Mouse (Mus musculus) T-helper 2 cell (primary cell): ENCODE data around the gene Ccnd3.

Experiments used
- in situ Hi-C: fragments of 300-600 bp; cut with MboI, MseI; formaldehyde crosslinking; loops from one replicate; pipeline ENCODE4 v1.15.1; 2025; ENCODE audit warnings: high pct_unique_total_duplicates

Gene Ccnd3

DNA sequence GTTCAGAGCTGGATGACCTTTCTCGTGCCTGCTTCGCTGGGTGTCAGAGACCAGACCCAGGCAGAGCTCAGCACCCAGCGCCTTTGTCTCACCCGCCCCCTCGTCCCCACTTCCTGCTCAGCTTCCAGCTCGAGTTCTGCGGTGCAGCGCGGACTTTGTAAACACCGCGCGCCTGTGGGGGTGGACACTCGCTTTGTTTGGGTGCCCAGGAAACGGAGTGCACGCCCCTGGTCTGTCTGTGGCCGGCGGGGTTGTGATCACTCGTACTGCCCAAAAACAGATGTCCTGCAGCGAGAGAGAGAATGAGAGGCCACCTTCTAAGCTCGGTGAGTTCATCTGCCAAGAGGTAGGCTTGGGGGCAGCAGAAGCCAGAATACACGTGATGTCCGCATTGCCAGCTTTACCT is at the start of gene Ccnd3:
Gene Ccnd3, plus strand, starts transcription at position 111 of the 406 bp plus-strand sequence.
- in situ Hi-C loops, result no loop called here

DNA sequence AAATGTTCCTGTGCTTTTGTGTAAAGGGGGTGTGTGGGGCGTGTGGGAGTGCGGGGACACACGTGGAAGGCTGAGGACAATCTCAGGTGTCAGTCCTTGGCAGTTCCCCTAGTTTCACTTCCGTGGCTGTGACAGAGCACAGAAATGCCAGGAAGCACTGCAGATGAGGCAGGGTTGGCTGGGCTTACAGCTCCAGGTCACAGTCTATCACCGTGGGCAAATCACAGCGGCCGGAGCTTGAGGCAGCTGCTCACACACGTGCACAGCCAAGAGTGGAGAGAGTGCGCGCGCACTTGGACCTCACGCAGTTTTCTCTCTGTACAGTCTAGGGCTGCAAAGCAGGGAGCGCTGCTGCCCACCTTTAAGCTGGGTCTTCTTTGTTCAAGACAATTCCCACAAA is 46.5 kb upstream of the Ccnd3 start:
- in situ Hi-C loops, result no loop called here

DNA sequence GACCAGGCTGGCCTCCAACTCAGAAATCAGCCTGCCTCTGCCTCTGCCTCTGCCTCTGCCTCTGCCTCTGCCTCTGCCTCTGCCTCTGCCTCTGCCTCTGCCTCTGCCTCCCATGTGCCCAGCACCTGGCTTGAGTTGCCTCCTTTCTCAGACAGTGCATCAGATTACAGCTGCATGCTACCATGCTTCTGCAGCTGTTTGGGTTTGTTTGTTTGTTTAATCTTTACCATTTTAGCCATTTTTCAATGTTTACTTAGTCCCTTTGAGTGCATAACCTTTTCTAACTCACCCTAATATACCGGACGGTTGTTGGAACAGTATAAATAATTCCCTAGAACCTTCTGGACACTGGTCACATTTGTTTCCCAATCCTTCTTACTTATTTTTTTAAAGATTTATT is 45.9 kb upstream of the Ccnd3 start:
- in situ Hi-C loops, result no loop called here

DNA sequence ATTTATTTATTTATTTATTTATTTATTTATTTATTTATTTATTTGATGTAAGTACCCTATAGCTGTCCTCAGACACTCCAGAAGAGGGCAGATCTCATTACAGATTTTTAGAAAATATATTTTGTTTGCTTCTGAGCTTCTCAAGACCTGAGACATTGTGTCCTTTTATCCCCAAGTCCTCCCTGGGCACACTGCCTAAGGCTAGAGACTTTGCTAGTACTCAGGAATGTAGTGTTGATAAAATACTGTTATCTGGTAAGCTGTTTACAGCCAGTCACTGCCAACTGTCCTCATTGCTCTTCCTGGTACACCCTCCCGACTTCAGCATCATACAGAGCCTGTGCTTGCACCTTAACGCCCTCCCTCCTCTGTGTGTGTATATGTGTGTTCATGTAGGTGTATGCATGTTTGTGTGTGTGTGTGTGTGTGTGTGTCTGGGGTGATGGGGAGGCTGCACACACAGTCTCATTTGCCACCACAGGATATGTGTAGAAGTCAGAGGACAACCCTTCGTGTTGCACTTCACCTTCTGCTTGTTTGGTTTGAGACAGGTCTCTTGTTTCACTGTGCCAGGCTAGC is 45.4 kb upstream of the Ccnd3 start:
- in situ Hi-C loops, result no loop called here

DNA sequence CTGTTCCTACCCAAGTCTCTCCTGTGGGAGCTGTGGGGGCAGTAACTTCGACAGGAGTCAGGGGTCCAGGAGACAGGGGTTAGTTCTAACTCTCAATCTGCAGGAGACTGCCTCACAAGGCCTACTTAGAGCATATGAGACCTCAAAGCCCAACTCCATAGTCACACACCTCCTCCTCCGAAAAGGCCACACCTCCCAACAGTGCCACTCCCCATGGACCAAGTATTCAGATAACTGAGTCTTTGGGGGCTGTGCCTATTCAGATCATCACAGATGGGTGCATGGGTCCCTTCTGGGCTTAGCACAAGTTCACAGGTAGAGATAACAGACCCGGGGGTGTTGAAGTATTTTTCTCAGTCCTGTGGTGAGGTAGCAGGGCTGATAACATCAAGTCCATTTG is 43.2 kb upstream of the Ccnd3 start:
- in situ Hi-C loops, result no loop called here

DNA sequence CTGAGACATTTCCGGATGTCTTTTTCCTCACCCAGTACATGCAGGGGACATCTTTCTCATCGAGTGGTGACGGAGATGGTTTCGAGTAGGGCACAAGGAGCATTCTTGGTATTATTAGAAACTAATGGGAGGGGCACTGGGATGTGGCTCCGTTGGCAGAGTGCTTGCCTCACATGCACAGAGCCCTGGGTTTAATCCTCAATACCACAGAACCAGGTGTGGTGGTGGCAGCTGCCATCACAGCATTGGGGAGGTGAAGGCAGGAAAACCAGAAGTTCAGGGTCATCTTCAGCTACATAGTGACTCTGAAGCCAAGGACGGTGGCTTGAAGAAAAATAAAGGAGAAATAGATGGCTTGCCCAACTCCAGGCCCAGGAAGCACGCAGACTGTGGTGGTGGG is 42.6 kb upstream of the Ccnd3 start:
- in situ Hi-C loops, result no loop called here

DNA sequence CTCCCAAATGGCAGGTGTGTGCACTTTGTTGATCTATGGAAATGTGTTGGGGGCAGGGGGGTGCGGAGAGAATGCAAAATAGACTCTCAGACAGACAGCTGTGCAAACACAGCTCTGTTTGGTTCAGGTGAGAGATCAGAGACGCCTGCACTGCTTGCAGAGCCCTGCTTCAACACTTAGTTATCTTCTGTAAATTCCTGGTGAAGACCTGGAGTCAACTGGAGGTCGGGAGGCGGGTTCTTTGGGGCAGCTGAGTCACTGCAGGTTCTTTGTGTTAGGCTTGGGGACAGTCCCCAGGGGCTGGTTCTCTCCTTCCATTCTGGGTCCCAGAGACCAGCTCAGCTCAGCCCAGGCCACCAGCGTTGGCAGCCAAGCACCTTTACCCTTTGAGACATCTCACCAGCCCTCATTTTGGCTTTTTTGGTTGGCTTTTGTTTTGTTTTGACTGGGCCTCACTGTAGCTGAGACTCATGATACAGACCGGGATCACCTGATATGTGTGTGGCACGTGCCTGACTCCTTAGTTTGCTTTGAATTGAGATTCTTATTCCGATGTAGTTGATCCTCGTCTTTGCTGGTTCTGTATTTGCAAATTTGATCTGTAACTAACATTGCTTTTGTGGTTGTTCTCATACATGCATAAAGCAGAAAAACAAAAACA is 42.0 kb upstream of the Ccnd3 start:
- in situ Hi-C loops, result no loop called here

DNA sequence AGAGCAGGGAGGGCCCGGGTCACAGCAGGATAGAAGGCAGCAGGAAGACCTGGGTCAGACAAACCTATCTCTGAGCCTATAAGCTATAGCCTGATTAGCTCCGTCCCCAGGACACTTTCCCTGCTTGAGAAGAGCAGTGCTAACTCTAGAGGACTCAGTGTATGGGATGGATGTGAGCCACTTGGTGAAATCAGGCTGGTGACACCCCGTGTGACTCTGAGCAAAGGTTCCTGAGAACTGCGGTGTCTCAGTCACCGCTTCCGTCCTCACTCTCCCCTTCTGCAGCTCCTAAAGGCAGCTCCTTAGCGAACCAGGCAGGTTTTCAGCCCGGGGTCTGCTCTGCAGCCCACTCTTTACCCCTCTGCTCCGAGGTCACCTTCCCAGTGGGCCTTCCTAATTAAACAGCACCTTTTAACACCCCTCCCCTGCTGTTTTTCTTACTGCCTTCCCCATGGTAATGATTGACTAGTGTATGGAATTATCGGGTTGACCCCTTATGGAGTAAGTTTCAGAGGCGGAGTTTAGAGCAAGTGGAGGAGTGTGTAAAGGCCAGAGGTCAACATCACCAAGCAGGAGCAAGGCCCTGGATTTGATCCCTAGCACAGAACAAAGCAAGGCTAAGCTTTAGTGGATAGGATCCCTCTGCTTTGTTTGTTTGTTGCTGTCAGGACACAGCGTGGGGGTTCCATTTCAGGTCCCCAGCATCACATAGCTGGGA is 40.4 kb upstream of the Ccnd3 start:
- in situ Hi-C loops, result no loop called here

DNA sequence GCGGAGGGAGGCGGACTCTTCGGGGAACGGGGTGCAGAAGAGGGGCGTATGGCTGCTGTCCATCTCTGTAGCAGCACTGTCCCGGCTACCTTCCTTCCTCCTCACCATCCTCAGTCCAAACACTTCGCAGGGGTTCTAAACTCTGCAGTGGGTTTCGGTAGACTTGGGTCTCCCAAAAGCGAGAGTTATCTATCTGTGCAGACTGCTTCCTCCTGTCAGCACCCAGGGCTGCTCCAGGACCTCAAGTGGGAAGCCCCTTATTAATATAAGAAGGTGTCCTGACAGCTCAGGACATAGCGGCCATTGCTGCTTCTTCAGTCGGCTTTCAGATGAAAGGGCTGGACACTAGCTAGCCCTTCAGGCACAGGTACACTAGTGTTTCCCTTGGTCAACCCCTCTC is 39.8 kb upstream of the Ccnd3 start:
- in situ Hi-C loops, result no loop called here

DNA sequence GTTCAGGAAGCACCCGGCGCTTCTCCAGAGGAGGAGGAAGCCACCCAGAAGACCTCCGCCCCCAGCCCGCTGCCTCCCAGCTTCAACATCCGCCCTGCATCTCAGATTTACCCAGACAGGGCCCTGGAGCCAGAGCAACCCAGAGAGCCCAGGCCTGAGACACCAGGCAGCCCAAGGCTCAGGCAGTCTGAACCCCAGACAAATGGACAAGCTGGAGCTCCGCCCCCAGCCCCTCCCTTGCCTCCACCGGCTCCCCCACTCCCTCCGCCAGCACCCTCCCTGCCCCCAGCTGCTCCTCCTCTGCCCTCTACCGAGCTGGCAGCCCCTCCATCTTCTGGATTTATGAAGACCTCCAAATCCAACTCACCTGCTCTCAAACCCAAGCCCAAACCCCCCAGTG is 38.6 kb upstream of the Ccnd3 start:
- in situ Hi-C loops, result no loop called here

DNA sequence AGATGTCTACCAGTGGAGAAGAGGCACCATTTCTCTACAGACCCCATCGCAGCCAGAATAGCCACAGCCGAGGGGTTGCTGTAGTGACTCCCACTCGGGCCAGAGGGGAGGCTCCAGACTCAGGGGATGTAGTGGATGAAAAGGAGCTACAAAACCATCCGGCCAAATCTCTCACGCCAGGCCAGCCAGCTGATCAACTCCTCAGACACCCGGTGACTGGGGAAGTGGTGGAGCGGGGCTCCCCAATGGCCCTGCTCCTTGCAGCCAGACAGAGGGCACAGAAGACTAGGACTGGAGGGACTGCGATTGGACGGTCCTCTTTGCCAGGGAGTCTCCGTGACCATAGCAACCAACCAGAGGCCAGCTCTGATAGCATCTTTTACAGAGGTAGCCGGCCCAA is 37.2 kb upstream of the Ccnd3 start:
- in situ Hi-C loops, result no loop called here

DNA sequence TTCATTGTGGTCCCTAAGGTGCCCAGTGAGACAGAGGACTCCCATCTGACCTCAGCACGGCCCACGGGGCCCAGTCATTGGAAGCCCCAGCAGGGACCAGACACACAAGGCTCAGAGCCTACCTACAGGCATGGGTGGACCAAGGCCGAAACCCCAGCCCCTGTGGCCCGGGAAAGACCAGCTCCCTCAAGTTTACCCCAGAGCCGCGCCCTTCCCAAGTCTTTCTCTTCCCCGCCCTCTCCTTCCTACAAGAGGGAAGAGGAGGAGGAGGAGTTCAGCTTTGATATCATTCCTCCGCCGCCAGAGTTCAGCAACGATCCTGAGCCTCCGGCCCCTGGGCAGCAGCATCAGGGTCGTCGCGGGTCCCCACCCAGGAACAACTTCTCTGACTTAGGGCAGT is 36.8 kb upstream of the Ccnd3 start:
- in situ Hi-C loops, result no loop called here

DNA sequence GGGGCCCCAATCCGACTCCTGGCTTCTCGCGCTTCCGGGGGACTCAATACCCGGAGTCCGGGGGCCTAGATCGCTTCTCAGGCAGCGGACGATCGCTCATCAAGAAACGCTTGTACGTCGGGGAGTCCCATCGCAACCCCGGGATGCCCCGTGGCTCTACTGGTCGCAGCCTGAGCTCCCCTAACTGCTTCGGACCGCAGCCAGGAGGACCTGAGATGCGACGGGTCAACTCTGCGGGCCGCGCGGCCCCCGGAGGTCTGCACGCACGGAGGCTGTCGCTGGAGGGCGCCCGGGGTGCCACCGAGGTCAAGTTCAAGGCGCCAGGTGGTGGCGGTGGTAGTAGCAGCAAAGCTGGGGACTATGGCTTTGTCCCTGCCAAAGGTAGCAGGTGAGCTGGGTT is 36.4 kb upstream of the Ccnd3 start:
- in situ Hi-C loops, result no loop called here

DNA sequence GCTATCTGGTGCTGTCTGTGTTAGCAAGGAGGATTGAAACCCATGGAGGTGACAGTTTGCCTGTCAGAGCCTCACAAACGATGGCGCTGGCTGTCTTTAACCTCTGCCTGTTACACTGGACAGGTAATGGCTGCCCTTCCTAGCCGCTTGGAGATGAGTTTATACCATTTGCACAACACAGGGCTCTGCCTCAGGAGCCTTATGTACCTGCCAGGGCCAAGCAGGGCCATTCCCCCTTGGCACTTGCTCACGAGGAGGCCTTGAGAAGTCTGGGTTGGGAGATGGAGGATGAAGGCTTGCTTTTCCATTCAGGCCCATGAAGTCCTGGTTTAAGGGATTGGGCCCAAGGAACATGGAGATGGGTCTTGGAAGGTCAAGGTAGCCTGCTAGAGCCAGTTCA is 35.2 kb upstream of the Ccnd3 start:
- in situ Hi-C loops, result no loop called here

DNA sequence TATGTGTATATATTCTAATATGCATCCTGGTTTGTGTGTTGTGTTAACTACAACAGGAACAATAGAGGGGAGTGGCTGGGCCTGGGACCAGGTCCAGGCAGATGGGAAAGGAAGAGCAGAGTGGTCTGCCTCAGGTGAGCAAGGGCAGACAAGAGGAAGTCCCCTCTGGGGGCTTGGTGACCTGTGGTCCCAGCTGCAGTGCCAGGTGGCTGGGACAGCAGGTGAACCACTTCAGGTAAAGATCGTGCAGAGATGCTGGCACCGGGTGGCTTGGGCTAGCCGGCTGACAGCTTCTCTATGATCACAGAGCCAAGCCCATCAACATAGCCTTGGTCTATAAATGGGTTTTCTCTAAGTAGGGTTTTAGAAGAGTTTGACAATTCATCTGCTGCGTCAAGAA is 34.7 kb upstream of the Ccnd3 start:
- in situ Hi-C loops, result no loop called here

DNA sequence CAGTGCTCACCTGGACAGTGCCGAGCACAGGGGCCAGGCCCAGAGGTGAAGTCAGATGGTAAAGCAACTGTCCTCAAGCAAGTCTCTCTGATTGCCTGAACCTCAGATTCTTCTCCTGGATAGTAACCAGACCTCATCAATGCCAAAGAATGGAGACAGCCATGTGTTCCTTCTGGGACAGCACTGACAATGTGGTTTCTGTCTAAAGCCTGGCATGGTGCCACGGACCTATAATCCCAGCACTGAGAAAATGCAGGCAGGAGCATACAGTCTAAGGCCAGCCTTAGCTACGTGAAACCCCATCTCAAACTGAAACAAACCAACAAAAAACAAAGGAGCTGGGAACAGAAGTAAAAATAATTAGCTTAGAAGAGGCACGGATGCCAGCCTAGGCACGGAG is 34.2 kb upstream of the Ccnd3 start:
- in situ Hi-C loops, result no loop called here

DNA sequence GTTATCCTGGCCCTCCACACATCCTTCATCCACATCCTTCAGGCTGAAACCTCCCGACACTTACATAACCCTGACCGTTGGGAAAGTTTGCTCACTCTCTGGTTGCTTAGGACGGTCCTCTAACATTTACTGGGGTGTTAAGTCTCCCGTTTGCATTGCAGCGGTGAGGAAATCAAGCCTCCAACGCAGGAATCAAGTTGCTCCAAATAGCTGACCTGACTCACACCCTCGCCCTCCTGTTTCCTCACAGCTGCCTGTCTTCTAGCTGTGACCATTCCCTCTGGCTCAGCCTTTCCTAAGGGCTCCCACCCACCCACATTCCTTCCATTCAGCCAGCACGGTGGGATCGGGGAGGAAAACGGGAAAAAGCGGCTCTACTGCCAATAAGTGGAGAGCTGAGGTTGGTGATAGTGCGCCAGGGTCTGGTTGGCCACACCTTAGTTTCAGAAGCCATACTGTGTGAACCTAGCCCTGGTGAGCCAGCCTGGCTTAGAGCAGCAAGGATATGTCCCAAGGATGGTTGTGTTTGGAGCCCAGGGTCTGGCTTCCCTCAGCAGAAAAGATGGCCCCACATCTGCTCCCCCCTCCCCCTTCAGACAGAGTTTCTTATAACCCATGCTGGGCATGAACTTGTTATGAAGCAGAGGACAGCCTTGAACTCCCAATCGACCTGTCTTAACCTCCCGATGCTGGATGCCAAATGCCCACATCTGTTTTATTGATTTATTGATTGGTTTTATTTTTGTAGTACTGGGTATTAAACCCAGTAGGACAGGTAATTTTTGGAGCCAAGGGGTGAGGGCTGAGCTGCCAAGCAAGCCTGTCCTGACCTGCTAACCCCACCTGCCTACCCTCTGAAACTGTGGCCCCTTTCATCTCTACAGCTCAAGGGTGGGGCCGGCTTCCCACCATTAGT is 32.2 kb upstream of the Ccnd3 start:
- in situ Hi-C loops, result no loop called here

DNA sequence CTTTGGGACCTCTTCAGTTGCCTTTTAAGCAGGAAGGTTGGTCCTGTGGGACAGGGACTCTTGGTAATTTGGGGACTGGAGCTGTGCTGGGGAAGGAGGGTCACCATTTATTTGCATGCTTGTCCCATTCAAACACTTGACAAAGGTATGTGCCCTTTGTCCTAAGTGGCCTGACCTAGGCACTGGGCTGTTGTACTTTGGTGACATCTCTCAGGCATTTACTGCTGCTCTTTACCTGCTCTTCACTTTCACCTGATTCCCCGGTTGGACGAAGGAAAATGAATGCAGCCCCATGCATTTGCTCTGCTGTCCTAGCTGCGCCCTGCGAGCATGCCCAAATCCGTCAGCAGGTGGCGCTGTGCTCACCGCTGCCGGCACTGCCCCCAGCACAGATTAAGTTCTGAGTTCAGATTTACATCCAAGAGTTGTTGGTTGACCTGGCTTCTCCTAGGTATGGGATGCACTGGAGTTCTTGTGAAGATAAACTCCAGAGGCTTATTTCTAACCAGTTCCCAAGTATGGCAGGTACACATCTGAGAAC is 31.3 kb upstream of the Ccnd3 start:
- in situ Hi-C loops, result no loop called here

DNA sequence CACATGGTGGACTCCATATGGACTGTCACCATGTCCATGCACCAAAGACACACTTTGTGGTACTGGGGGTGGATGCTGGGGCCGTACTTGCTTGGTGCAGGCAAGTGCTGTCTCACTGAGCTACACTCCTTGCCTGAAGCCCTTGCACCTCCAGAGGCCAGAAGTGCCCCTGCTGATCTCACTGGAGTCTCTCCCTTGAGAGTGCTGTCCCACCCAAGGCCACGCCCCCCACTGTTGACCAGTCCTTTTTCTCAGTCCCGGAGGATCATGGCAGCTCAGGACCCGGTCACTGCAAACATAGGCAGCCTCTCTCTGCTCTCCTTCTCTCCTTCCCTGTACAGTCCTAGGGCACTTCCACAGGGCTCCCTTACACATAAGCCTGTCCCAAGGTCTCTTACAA is 30.6 kb upstream of the Ccnd3 start:
- in situ Hi-C loops, result no loop called here

DNA sequence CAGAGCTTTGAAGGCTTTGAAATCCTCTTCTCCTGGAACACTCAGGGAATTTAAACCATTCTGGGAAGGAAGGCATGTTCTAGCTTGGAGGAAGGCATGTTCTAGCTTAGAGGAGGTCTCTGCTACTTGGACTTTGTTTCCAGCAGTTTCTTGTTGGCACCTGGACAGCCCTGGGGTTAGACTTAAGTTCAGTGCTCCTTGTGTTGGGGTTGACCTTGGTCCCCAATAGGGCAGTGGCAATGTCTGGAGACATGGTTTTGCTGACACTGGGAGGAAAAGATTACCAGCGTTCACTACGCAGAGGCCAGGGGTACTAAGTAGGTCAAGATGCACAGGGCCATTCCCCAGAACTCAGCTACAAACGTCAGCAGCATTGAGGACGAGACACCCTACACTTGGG is 29.7 kb upstream of the Ccnd3 start:
- in situ Hi-C loops, result no loop called here

DNA sequence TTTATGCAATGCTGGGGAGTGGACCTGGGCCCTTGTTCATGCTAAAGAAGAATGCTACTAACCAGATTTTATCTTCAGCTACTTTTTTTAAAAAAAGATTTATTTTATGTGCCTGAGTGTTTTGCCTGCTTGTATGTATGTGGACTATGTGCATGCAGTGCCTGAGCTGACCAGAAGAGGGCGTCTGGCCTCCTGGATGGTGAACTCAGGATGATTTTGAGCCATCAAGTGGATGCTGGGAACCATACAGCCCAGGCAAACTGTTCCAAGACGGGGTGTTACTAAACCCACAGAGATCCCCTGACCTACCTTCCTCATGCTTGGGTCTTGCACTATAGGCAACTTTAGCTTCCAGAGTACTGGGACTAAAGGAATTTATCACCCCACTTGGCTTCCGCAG is 29.1 kb upstream of the Ccnd3 start:
- in situ Hi-C loops, result no loop called here

DNA sequence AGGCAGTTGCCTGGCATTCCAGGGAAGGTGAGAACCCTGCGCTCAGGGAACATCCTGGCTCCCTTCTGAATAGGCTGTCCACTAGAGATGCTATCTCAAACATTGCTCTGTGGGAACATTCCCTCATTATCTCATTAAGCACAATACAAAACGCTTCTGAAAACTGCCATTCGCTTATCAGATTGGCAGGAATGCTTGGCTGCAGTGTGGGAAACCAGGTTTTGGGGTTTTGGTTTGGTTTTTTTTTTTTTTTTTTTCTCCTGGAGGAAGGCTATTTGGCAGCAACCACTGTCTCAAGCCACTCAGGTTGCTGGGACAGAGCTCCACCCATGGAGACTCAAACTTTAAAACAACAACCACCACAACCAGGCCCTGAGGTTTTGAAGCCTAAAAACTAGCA is 25.0 kb upstream of the Ccnd3 start:
- in situ Hi-C loops, result no loop called here
